Mouse (Mus musculus) E14TG2a.4 (cell line): ENCODE data around the gene Disc1.

Experiments
- CTCF ChIP-seq: conservative IDR thresholded peaks from 2 replicates; pipeline ENCODE4 v1.5.1; 2014; ENCODE audit warnings: low read length
- NANOG ChIP-seq: IDR thresholded peaks from 2 replicates; pipeline ENCODE4 v1.6.1; 2014; ENCODE audit warnings: borderline replicate concordance, low read length, mixed read lengths
- POU5F1 ChIP-seq: IDR thresholded peaks from 2 replicates; pipeline ENCODE4 v1.6.1; 2014; ENCODE audit warnings: low read length, borderline replicate concordance

- TF ChIP-seq CTCF = no peak
- TF ChIP-seq NANOG = no peak
- TF ChIP-seq POU5F1 = no peak
Measured at GRCm38 (mm10) chr8:125206391-125206790, 152.4 kb downstream of the Disc1 start.
